Mouse (Mus musculus) lung, postnatal 0 days (tissue): Measurements from ENCODE around the gene Tbc1d16. TPM values are rescaled to one million over a fixed set of nuclear protein-coding genes. Genes with fewer than 3 reads are reported as not detected.
A peak's percentile ranks its signal among the peaks of the same experiment; 100 is the strongest.

Experiments
- ATAC-seq: fragments of 200-750 bp; cut with Nextera tagmentation; 2 replicates; pipeline ENCODE4 v1.8.0; 2017; ENCODE audit warnings: moderate library complexity
- DNase-seq: peaks from one replicate; pipeline ENCODE4 v3.0.0-alpha.2; 2016; ENCODE audit warnings: low spot score
- H3K27ac ChIP-seq: fragments of 300-500 bp; sonication (generic); 2 replicates; pipeline ENCODE4 v1.5.1; 2014; ENCODE audit warnings: antibody characterized with exemption, mild to moderate bottlenecking, low read length, mixed read lengths
- H3K27me3 ChIP-seq: fragments of 300-500 bp; sonication (generic); replicated peaks from 2 replicates; pipeline ENCODE4 v1.6.1; 2014; ENCODE audit warnings: low read length, mixed read lengths; ENCODE audit not compliant: insufficient read depth
- H3K36me3 ChIP-seq: fragments of 300-500 bp; sonication (generic); 2 replicates; pipeline ENCODE4 v1.6.1; 2014; ENCODE audit warnings: low read length, mixed read lengths; ENCODE audit not compliant: insufficient read depth
- H3K4me1 ChIP-seq: fragments of 300-500 bp; sonication (generic); 2 replicates; pipeline ENCODE4 v1.6.1; 2014; ENCODE audit warnings: antibody characterized with exemption, low read depth, low read length, mixed read lengths; ENCODE audit not compliant: insufficient read depth
- H3K4me2 ChIP-seq: fragments of 300-500 bp; sonication (generic); replicated peaks from 2 replicates; pipeline ENCODE4 v1.6.1; 2014; ENCODE audit warnings: low read depth, mild to moderate bottlenecking, low read length, moderate library complexity, mixed read lengths
- H3K4me3 ChIP-seq: fragments of 300-500 bp; sonication (generic); 2 replicates; pipeline ENCODE4 v1.5.1; 2014; ENCODE audit warnings: low read depth, low read length
- H3K9ac ChIP-seq: fragments of 300-500 bp; sonication (generic); replicated peaks from 2 replicates; pipeline ENCODE4 v1.6.1; 2014; ENCODE audit warnings: low read depth, mild to moderate bottlenecking
- H3K9me3 ChIP-seq: fragments of 300-500 bp; sonication (generic); 2 replicates; pipeline ENCODE4 v1.6.1; 2016; ENCODE audit warnings: low read length, mixed read lengths
- CTCF ChIP-seq: IDR thresholded peaks from 2 replicates; pipeline ENCODE4 v1.5.1; 2016; ENCODE audit warnings: antibody characterized with exemption, mild to moderate bottlenecking
- EP300 ChIP-seq: IDR thresholded peaks from 2 replicates; pipeline ENCODE4 v1.6.1; 2016; ENCODE audit warnings: antibody characterized with exemption, mild to moderate bottlenecking, control low read depth
- WGBS: fragments of 180-500 bp; shearing (Covaris S2); extraction: QIAGEN DNeasy Blood & Tissue Kit; methylation state at CpG from one replicate; pipeline ENCODE4 v1.1.7; 2014; 5-methylcytosine and 5-hydroxymethylcytosine counted together
- polyA plus RNA-seq: library from polyadenylated mRNA; unstranded; fragments of >200 nt; fragmentation: Nextera tagmentation; extraction: Ambion mirVana; gene quantifications from 2 replicates; pipeline ENCODE4 v1.2.1, GENCODE M21; 2015

Tbc1d16 gene
- polyA plus RNA-seq, 1 experiment from 2014 or later: 11.9 TPM

DNA sequence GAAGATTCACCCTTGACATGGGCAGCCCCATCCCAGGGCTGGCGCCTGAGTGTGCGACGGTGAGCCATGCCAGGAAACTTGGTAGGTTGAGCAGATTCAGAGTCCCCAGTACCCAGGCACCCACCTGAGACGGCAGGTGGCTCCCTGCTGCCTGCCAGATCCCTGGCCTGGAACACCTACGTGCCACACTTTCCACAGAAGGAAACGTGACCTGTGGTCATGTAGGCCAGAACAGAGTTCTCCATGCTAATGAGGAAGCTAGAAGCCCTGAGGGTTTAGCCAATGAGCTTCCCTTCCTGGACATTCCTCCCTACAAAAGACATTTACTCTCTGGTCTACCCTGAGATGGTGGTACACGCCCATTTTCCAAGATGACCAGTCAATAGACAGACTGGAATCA is 56.7 kb downstream of the Tbc1d16 start:
- Histone ChIP-seq H3K9me3 (no peaks in the 10 kb centered on the region), H3K4me1 (no peaks in the 10 kb centered on the region), H3K4me2 (no peak overlapping the region), H3K9ac (no peak overlapping the region), H3K4me3 (no peak overlapping the region), H3K36me3 (no peaks in the 10 kb centered on the region), H3K27ac (no peak overlapping the region), H3K27me3 (no peaks in the 10 kb centered on the region)
- DNase-seq (no peak), ATAC-seq (no peak)
- 92% methylated on average over 7 of the region's 7 CpGs for WGBS
- TF ChIP-seq CTCF (no peak), EP300 (no peak)

DNA sequence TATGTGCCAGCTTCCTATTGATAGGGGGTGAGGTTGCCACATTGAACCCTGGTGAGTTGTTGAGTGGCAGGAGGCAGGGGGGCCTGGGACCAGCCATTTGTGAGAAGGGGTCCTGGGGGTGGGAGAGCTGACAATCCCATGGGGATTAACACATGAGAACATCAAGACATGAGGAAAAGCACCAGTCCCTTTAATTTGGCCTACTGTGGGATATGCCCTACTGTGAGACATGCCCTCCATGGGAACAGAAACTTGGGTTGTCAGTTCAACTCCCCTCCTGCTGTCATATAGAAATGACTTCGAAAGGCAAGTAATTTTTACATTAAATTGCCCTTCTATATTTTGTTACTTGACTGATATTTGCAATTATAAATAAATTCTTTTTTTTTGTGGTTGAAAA is 59.4 kb downstream of the Tbc1d16 start:
- 93% methylated on average over 1 of the region's 1 CpGs for WGBS
- DNase-seq (no peak), ATAC-seq (no peak)
- Histone ChIP-seq H3K27me3 (no peaks in the 10 kb centered on the region), H3K36me3 (no peaks in the 10 kb centered on the region), H3K4me2 (no peak overlapping the region), H3K9ac (no peak overlapping the region), H3K9me3 (no peaks in the 10 kb centered on the region), H3K4me1 (peaks cover 5% of the 10 kb centered on the region; the same call in 1 of the 2 replicates), H3K4me3 (no peak overlapping the region), H3K27ac (no peak overlapping the region)
- TF ChIP-seq EP300: no peak
- no peak for TF ChIP-seq CTCF

DNA sequence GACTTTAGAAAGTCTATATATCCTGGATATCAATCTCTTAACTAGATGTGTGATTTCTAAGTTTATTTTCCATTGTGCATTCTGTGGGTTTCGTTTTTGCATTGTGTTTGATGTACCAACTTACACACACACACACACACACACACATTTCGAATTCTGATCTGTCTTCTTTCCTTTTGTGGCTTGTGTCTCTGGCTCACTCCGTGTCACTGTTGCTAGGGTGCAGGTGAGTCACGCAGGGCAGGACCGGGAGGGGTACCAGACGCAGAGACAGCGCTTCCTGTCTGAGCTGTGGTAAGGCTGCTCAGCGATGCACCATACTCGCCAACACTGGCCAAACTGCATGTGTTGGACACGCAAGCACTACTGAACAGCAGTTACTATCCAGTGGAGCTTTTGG is 62.3 kb downstream of the Tbc1d16 start:
- H3K9me3 ChIP-seq: no peaks in the 10 kb centered on the region
- no peak overlapping the region for H3K4me2 ChIP-seq
- ATAC-seq (0 out of 2 replicates have a peak, but pooled peaks have one; percentile 20), DNase-seq (no peak)
- peaks cover 5% of the 10 kb centered on the region; the same call in 1 of the 2 replicates for H3K4me1 ChIP-seq
- WGBS: 63% methylated on average over 10 of the region's 10 CpGs
- no peak for TF ChIP-seq EP300
- TF ChIP-seq CTCF: no peak
- H3K27ac ChIP-seq: no peak overlapping the region
- no peaks in the 10 kb centered on the region for H3K27me3 ChIP-seq
- H3K4me3 ChIP-seq: no peak overlapping the region
- H3K9ac ChIP-seq: no peak overlapping the region
- no peaks in the 10 kb centered on the region for H3K36me3 ChIP-seq

DNA sequence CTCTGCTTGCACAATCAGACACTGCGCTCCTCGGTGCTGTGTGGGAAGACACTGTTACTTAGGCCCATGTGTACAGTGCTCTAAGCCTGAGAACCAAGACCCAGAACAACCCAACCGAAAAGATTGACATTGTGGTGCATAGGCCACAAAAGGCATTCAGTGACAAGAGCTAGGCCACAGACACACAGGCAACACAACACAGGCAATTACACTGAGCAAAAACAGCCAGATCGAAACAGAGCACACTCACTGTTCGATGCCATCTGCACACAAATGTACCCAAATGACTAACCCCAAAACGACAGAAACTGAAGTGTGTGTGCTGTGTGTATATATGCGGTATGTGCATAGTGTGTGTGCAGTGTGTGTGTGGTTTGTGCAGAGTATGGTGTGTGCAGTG is 63.9 kb downstream of the Tbc1d16 start:
- no peak for ATAC-seq
- no peaks in the 10 kb centered on the region for H3K27me3 ChIP-seq
- H3K4me2 ChIP-seq: no peak overlapping the region
- no peak overlapping the region for H3K4me3 ChIP-seq
- TF ChIP-seq EP300 (no peak), CTCF (no peak)
- H3K36me3 ChIP-seq: no peaks in the 10 kb centered on the region
- peaks cover 5% of the 10 kb centered on the region; the same call in 1 of the 2 replicates for H3K4me1 ChIP-seq
- H3K27ac ChIP-seq: no peak overlapping the region
- 86% methylated on average over 7 of the region's 7 CpGs for WGBS
- DNase-seq: no peak
- H3K9ac ChIP-seq: no peak overlapping the region
- H3K9me3 ChIP-seq: no peaks in the 10 kb centered on the region

DNA sequence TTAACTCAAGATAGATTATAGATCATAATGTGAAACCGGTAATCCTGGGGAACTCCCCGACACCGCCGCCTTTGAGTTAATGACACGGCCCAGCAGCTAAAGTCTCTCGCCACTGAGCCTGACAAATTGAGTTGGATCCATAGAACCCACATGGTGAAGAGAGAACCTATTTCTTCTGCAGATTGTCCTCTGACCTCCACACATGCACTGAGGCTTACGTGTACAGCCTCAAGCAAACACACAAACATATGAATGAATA is 64.6 kb downstream of the Tbc1d16 start:
- Histone ChIP-seq H3K27ac (no peak overlapping the region), H3K9me3 (no peaks in the 10 kb centered on the region), H3K4me1 (peaks cover 5% of the 10 kb centered on the region; the same call in 1 of the 2 replicates), H3K27me3 (no peaks in the 10 kb centered on the region), H3K4me3 (no peak overlapping the region), H3K9ac (no peak overlapping the region), H3K4me2 (no peak overlapping the region), H3K36me3 (0 out of 2 replicates have a peak, but pooled peaks cover under 1% of the 10 kb centered on the region)
- WGBS: 77% methylated on average over 7 of the region's 7 CpGs
- DNase-seq (no peak), ATAC-seq (no peak)
- TF ChIP-seq EP300: no peak
- no peak for TF ChIP-seq CTCF

DNA sequence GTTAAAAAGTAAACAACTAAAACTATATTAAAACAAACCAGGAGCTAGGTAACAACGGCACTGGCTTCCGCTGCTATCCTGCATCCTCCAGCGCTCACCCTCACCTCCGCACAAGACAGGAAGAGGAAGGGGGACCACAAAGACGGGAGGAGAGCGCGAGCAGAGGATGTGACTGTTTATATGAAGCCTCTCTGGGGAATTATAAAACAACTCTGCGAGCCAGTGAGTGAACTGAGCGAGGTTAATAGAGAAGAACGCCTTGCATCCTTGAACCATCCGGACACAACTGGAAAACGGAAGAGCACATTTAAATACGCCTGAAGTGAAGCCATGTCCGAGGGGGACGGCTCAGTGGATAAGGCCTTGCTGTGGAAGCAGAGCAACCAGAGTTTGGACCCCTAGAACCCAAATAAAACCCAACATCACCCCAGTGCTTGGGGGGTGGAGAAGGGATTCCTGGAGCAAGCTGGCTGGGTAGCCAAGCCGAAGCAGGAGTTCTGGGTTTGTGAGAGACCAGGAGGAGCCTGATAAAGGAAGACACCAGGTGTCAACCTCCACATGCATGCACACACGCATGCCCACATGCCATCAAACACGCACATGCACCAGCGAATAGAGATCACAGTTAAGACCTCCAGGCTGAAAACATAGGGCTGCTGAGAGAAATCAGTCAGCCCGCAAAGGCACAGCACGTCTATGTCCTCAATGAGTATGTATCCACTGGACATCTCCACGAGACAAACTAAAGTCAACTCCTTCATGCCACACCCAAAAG is 65.2 kb downstream of the Tbc1d16 start:
- no peak overlapping the region for H3K4me2 ChIP-seq
- 57% methylated on average over 22 of the region's 22 CpGs for WGBS

More for the DNA sequence above, 65.2 kb downstream of the Tbc1d16 start:
- Histone ChIP-seq H3K9ac (no peak overlapping the region), H3K27me3 (no peaks in the 10 kb centered on the region), H3K36me3 (0 out of 2 replicates have a peak, but pooled peaks cover 5% of the 10 kb centered on the region), H3K4me1 (peaks cover 5% of the 10 kb centered on the region; the same call in 1 of the 2 replicates), H3K4me3 (no peak overlapping the region), H3K9me3 (no peaks in the 10 kb centered on the region), H3K27ac (no peak overlapping the region)
- ATAC-seq (peak; percentile 66), DNase-seq (peak; percentile 54)
- TF ChIP-seq CTCF (no peak), EP300 (0 out of 2 replicates have a peak, but pooled peaks have one; percentile 34)
